Mouse (Mus musculus) intestine, embryonic 14.5 days (tissue): ENCODE results near the gene Rft1. TPM values are rescaled to one million over a fixed set of nuclear protein-coding genes. Genes with fewer than 3 reads are reported as not detected.
A peak's percentile ranks its signal among the peaks of the same experiment; 100 is the strongest.

Experiments
- ATAC-seq: fragments of 200-750 bp; cut with Nextera tagmentation; replicated peaks from 2 replicates; pipeline ENCODE4 v1.8.0; 2017; ENCODE audit warnings: low read depth, moderate number of reproducible peaks, moderate TSS enrichment, moderate library complexity; ENCODE audit not compliant: low FRiP score, low TSS enrichment
- DNase-seq: peaks from one replicate; pipeline ENCODE4 v3.0.0-alpha.2; 2018; ENCODE audit warnings: low spot score
- H3K27ac ChIP-seq: fragments of 300-500 bp; sonication (generic); 2 replicates; pipeline ENCODE4 v1.5.1; 2014; ENCODE audit warnings: low read depth, mild to moderate bottlenecking, control low read depth
- H3K27me3 ChIP-seq: fragments of 300-500 bp; sonication (generic); replicated peaks from 2 replicates; pipeline ENCODE4 v1.6.1; 2014; ENCODE audit warnings: low read length, control low read depth; ENCODE audit not compliant: control insufficient read depth, insufficient read depth
- H3K36me3 ChIP-seq: fragments of 300-500 bp; sonication (generic); 2 replicates; pipeline ENCODE4 v1.6.1; 2014; ENCODE audit warnings: low read length, control low read depth; ENCODE audit not compliant: control insufficient read depth, insufficient read depth
- H3K4me1 ChIP-seq: fragments of 300-500 bp; sonication (generic); replicated peaks from 2 replicates; pipeline ENCODE4 v1.6.1; 2014; ENCODE audit warnings: low read length, control low read depth, mixed read lengths; ENCODE audit not compliant: control insufficient read depth, insufficient read depth
- H3K4me2 ChIP-seq: fragments of 300-500 bp; sonication (generic); 2 replicates; pipeline ENCODE4 v1.6.1; 2014; ENCODE audit warnings: low read length
- H3K4me3 ChIP-seq: fragments of 300-500 bp; sonication (generic); 2 replicates; pipeline ENCODE4 v1.5.1; 2014; ENCODE audit warnings: low read depth, low read length, control low read depth, mixed read lengths
- H3K9ac ChIP-seq: fragments of 300-500 bp; sonication (generic); 2 replicates; pipeline ENCODE4 v1.6.1; 2014; ENCODE audit warnings: mild to moderate bottlenecking, low read length
- H3K9me3 ChIP-seq: fragments of 300-500 bp; sonication (generic); 2 replicates; pipeline ENCODE4 v1.6.1; 2016; ENCODE audit warnings: low read length, control low read depth; ENCODE audit not compliant: control insufficient read depth
- WGBS: fragments of 180-500 bp; shearing (Covaris S2); extraction: QIAGEN DNeasy Blood & Tissue Kit; methylation state at CpG from one replicate; pipeline ENCODE4 v1.1.7; 2014; 5-methylcytosine and 5-hydroxymethylcytosine counted together
- polyA plus RNA-seq: library from polyadenylated mRNA; unstranded; fragments of >200 nt; fragmentation: Nextera tagmentation; extraction: Ambion mirVana; gene quantifications from 2 replicates; pipeline ENCODE4 v1.2.1, GENCODE M21; 2014

Gene Rft1
- polyA plus RNA-seq, 1 experiment from 2014 or later, result 16.6 TPM

- Histone ChIP-seq H3K4me3 (peak within 1 kb of the TSS; percentile 75), H3K27me3 (no peaks in the 10 kb centered on the region), H3K27ac (peak within 1 kb of the TSS; percentile 57), H3K9ac (peak within 1 kb of the TSS; percentile 76), H3K4me1 (peaks cover 16% of the 10 kb centered on the region; the same call in 1 of the 2 replicates), H3K36me3 (no peaks in the 10 kb centered on the region), H3K4me2 (peak within 1 kb of the TSS; percentile 66), H3K9me3 (no peaks in the 10 kb centered on the region)
- peak; percentile 78 for ATAC-seq
- peak; percentile 96 for DNase-seq
- under 1% methylated on average over 62 of the region's 71 CpGs for WGBS
Observed at GRCm38 (mm10) chr14:30625856-30626726, 28.1 kb upstream of the Rft1 start, which contains the start of gene Prkcd. Prkcd (minus strand) TSS chr14:30626210.

- 55% methylated on average over 12 of the region's 12 CpGs for WGBS
Observed at GRCm38 (mm10) chr14:30626756-30627742, 27.1 kb upstream of the Rft1 start.

GRCm38 (mm10) chr14:30628235-30628634 lies 25.9 kb upstream of the Rft1 start:
- Histone ChIP-seq H3K4me1 (peaks cover 16% of the 10 kb centered on the region; the same call in 1 of the 2 replicates), H3K4me3 (no peak overlapping the region), H3K4me2 (no peak overlapping the region), H3K36me3 (no peaks in the 10 kb centered on the region), H3K9me3 (no peaks in the 10 kb centered on the region), H3K27ac (no peak overlapping the region), H3K9ac (no peak overlapping the region), H3K27me3 (no peaks in the 10 kb centered on the region)
- ATAC-seq, result no peak
- DNase-seq, result no peak
- 74% methylated on average over 5 of the region's 5 CpGs for WGBS

More at GRCm38 (mm10) chr14:30626756-30627742, 27.1 kb upstream of the Rft1 start:
- Histone ChIP-seq H3K4me1 (peaks cover 16% of the 10 kb centered on the region; the same call in 1 of the 2 replicates), H3K4me2 (peak overlapping the region; percentile 66), H3K36me3 (no peaks in the 10 kb centered on the region), H3K27me3 (no peaks in the 10 kb centered on the region), H3K27ac (peak overlapping the region; percentile 57; the same call in 1 of the 2 replicates), H3K9ac (peak overlapping the region; percentile 46), H3K4me3 (peak overlapping the region; percentile 75), H3K9me3 (no peaks in the 10 kb centered on the region)
- ATAC-seq (no peak), DNase-seq (no peak)

GRCm38 (mm10) chr14:30629839-30630238 lies 24.3 kb upstream of the Rft1 start:
- ATAC-seq (no peak), DNase-seq (no peak)
- no peak overlapping the region for H3K4me3 ChIP-seq
- no peak overlapping the region for H3K4me2 ChIP-seq
- 0 out of 2 replicates have a peak, but pooled peaks cover 7% of the 10 kb centered on the region for H3K4me1 ChIP-seq
- no peak overlapping the region for H3K9ac ChIP-seq
- no peak overlapping the region for H3K27ac ChIP-seq
- H3K27me3 ChIP-seq, result no peaks in the 10 kb centered on the region
- H3K36me3 ChIP-seq, result no peaks in the 10 kb centered on the region
- H3K9me3 ChIP-seq, result no peaks in the 10 kb centered on the region
- WGBS, result 40% methylated on average over 4 of the region's 4 CpGs

GRCm38 (mm10) chr14:30630811-30631576 lies 23.2 kb upstream of the Rft1 start:
- Histone ChIP-seq H3K9ac (no peak overlapping the region), H3K27me3 (no peaks in the 10 kb centered on the region), H3K4me3 (no peak overlapping the region), H3K4me2 (no peak overlapping the region), H3K36me3 (no peaks in the 10 kb centered on the region), H3K4me1 (0 out of 2 replicates have a peak, but pooled peaks cover 5% of the 10 kb centered on the region), H3K9me3 (no peaks in the 10 kb centered on the region), H3K27ac (no peak overlapping the region)
- 71% methylated on average over 5 of the region's 5 CpGs for WGBS
- no peak for ATAC-seq
- DNase-seq, result no peak

GRCm38 (mm10) chr14:30631834-30632233 lies 22.3 kb upstream of the Rft1 start:
- H3K36me3 ChIP-seq, result no peaks in the 10 kb centered on the region
- WGBS, result 53% methylated on average over 2 of the region's 2 CpGs
- no peak overlapping the region for H3K4me2 ChIP-seq
- 0 out of 2 replicates have a peak, but pooled peaks cover 2% of the 10 kb centered on the region for H3K4me1 ChIP-seq
- no peaks in the 10 kb centered on the region for H3K27me3 ChIP-seq
- H3K9me3 ChIP-seq, result no peaks in the 10 kb centered on the region
- H3K27ac ChIP-seq, result no peak overlapping the region
- H3K4me3 ChIP-seq, result no peak overlapping the region
- H3K9ac ChIP-seq, result no peak overlapping the region
- DNase-seq, result no peak
- no peak for ATAC-seq

GRCm38 (mm10) chr14:30633708-30634107 lies 20.5 kb upstream of the Rft1 start:
- H3K27ac ChIP-seq, result no peak overlapping the region

GRCm38 (mm10) chr14:30634418-30634817 lies 19.7 kb upstream of the Rft1 start:
- Histone ChIP-seq H3K4me3 (no peak overlapping the region), H3K27ac (no peak overlapping the region), H3K9ac (no peak overlapping the region), H3K36me3 (no peaks in the 10 kb centered on the region), H3K27me3 (no peaks in the 10 kb centered on the region), H3K4me1 (no peaks in the 10 kb centered on the region), H3K9me3 (no peaks in the 10 kb centered on the region), H3K4me2 (no peak overlapping the region)
- 79% methylated on average over 1 of the region's 1 CpGs for WGBS
- no peak for ATAC-seq
- DNase-seq, result no peak

More at GRCm38 (mm10) chr14:30633708-30634107, 20.5 kb upstream of the Rft1 start:
- H3K36me3 ChIP-seq, result no peaks in the 10 kb centered on the region
- DNase-seq (no peak), ATAC-seq (no peak)
- H3K27me3 ChIP-seq, result no peaks in the 10 kb centered on the region
- H3K9me3 ChIP-seq, result no peaks in the 10 kb centered on the region
- no peak overlapping the region for H3K9ac ChIP-seq
- WGBS, result 74% methylated on average over 7 of the region's 7 CpGs
- H3K4me1 ChIP-seq, result no peaks in the 10 kb centered on the region
- no peak overlapping the region for H3K4me2 ChIP-seq
- no peak overlapping the region for H3K4me3 ChIP-seq
